ENCODE assay signal across 11 mouse cellular contexts in the genomic region with DNA sequence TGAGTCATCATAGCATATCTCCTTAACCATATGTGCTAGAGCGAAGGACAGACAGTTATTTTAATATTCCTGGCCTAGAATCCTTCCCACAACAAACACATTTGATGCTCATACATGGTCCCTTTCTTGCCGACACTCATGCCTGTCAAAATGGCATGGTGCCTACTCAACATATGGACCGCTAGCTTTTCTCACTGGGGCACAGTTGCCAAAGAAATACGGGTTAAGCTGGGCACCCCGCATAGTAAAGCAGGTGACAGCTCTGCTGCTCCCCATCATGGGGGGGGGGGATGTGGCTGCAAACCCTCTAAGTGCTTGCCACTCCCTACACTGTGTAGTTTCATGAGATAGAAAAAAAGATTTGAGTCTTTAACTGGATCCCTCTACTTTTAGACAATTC.
DNase-seq lines count a peak whose midpoint lies in the region; ATAC-seq and TF ChIP-seq lines count a peak whose summit lies in the region.
"Had no signal": no experiment of that assay in that cellular context is flagged by ENCODE, and none has a peak within 500 bp of the region (broad histone marks: within the 10 kb centered on the region; RNA-seq: fewer than 3 reads in every experiment).

No protein-coding gene starts in this region.

- H3K9me3 ChIP-seq in midbrain, postnatal 0 days (ENCODE audit: low read length) = no peaks in the 10 kb centered on the region
- no peaks in the 10 kb centered on the region for H3K9me3 ChIP-seq in midbrain, embryonic 13.5 days
- no peaks in the 10 kb centered on the region for H3K9me3 ChIP-seq in midbrain, embryonic 15.5 days
- H3K9me3 ChIP-seq in liver, embryonic 12.5 days (replicated peaks) = no peaks in the 10 kb centered on the region
- H3K9me3 ChIP-seq: embryonic facial prominence, embryonic 12.5 days; heart, embryonic 15.5 days had no signal

- no peak overlapping the region for H3K9ac ChIP-seq in midbrain, postnatal 0 days (replicated peaks; ENCODE audit: low read length, poor library complexity, severe bottlenecking)
- no peak overlapping the region for H3K9ac ChIP-seq in midbrain, embryonic 13.5 days (replicated peaks)
- H3K9ac ChIP-seq in midbrain, embryonic 15.5 days = no peak overlapping the region
- no peak overlapping the region for H3K9ac ChIP-seq in liver, embryonic 12.5 days
- H3K9ac ChIP-seq: embryonic facial prominence, embryonic 12.5 days; heart, embryonic 15.5 days had no signal

- H3K4me3 ChIP-seq in midbrain, postnatal 0 days (ENCODE audit: low read depth, low read length) = no peak overlapping the region
- no peak overlapping the region for H3K4me3 ChIP-seq in midbrain, embryonic 13.5 days (replicated peaks)
- H3K4me3 ChIP-seq in midbrain, embryonic 15.5 days = no peak overlapping the region
- H3K4me3 ChIP-seq in liver, embryonic 12.5 days = no peak overlapping the region
- H3K4me3 ChIP-seq: embryonic facial prominence, embryonic 12.5 days; heart, embryonic 15.5 days had no signal

- no peak for TF ChIP-seq CTCF in midbrain, postnatal 0 days (IDR thresholded peaks at IDR 0.05)

- H3K4me1 ChIP-seq in midbrain, postnatal 0 days (ENCODE audit: insufficient read depth, low read length) = no peaks in the 10 kb centered on the region
- H3K4me1 ChIP-seq in midbrain, embryonic 13.5 days (replicated peaks) = no peaks in the 10 kb centered on the region
- no peaks in the 10 kb centered on the region for H3K4me1 ChIP-seq in midbrain, embryonic 15.5 days
- H3K4me1 ChIP-seq in liver, embryonic 12.5 days = no peaks in the 10 kb centered on the region
- H3K4me1 ChIP-seq: embryonic facial prominence, embryonic 12.5 days; heart, embryonic 15.5 days had no signal

- no peak overlapping the region for H3K4me2 ChIP-seq in midbrain, postnatal 0 days (ENCODE audit: low read depth, low read length, poor library complexity, severe bottlenecking)
- H3K4me2 ChIP-seq in midbrain, embryonic 13.5 days (replicated peaks) = no peak overlapping the region
- H3K4me2 ChIP-seq in midbrain, embryonic 15.5 days = no peak overlapping the region
- H3K4me2 ChIP-seq in liver, embryonic 12.5 days = no peak overlapping the region
- H3K4me2 ChIP-seq: embryonic facial prominence, embryonic 12.5 days; heart, embryonic 15.5 days had no signal

- 88% methylated on average over 5 of the region's 5 CpGs for WGBS in midbrain, postnatal 0 days
- WGBS in midbrain, embryonic 13.5 days = 93% methylated on average over 5 of the region's 5 CpGs
- WGBS in midbrain, embryonic 15.5 days = 89% methylated on average over 5 of the region's 5 CpGs
- WGBS in liver, embryonic 12.5 days (ENCODE audit: insufficient replicate concordance) = 66% methylated on average over 5 of the region's 5 CpGs

- no peak for ATAC-seq in midbrain, postnatal 0 days (ENCODE audit: low FRiP score)
- no peak for ATAC-seq in midbrain, embryonic 13.5 days
- no peak for ATAC-seq in midbrain, embryonic 15.5 days (replicated peaks)
- no peak for ATAC-seq in liver, embryonic 12.5 days
- ATAC-seq: intestine, postnatal 0 days had no signal

- H3K27ac ChIP-seq in midbrain, postnatal 0 days (ENCODE audit: low read depth, low read length) = no peak overlapping the region
- H3K27ac ChIP-seq in midbrain, embryonic 13.5 days = no peak overlapping the region
- no peak overlapping the region for H3K27ac ChIP-seq in midbrain, embryonic 15.5 days
- no peak overlapping the region for H3K27ac ChIP-seq in liver, embryonic 12.5 days
- H3K27ac ChIP-seq: embryonic facial prominence, embryonic 12.5 days; heart, embryonic 15.5 days had no signal

- intact Hi-C loops in left cerebral cortex, postnatal 25 days (cut with DNase I) = no loop called here

- H3K36me3 ChIP-seq in midbrain, postnatal 0 days (ENCODE audit: insufficient read depth, low read length) = no peaks in the 10 kb centered on the region
- H3K36me3 ChIP-seq in midbrain, embryonic 13.5 days = no peaks in the 10 kb centered on the region
- H3K36me3 ChIP-seq in midbrain, embryonic 15.5 days (replicated peaks) = no peaks in the 10 kb centered on the region
- H3K36me3 ChIP-seq in liver, embryonic 12.5 days = no peaks in the 10 kb centered on the region
- H3K36me3 ChIP-seq: embryonic facial prominence, embryonic 12.5 days; heart, embryonic 15.5 days had no signal

- DNase-seq in midbrain, postnatal 0 days (ENCODE audit: low spot score) = peak; percentile 72
- DNase-seq in cerebellum, postnatal 36 days = peak; percentile 86 to 92
- peak; percentile 26 to 82 for DNase-seq in left cerebral cortex, postnatal 25 days (ENCODE audit: low spot score in 2 of 2)
- DNase-seq in urinary bladder, adult 18-20 months (ENCODE audit: low spot score in 2 of 2) = no peak
- DNase-seq: thymus, postnatal 14 days had no signal

- H3K27me3 ChIP-seq in midbrain, postnatal 0 days (ENCODE audit: insufficient read depth, low read length) = no peaks in the 10 kb centered on the region
- no peaks in the 10 kb centered on the region for H3K27me3 ChIP-seq in midbrain, embryonic 13.5 days
- no peaks in the 10 kb centered on the region for H3K27me3 ChIP-seq in midbrain, embryonic 15.5 days (replicated peaks)
- H3K27me3 ChIP-seq in liver, embryonic 12.5 days (replicated peaks) = no peaks in the 10 kb centered on the region
- H3K27me3 ChIP-seq: embryonic facial prominence, embryonic 12.5 days; heart, embryonic 15.5 days had no signal

Comparison
In these comparisons a context has a peak if more than half of its experiments do, and no peak if none do; other contexts are left out.
1. DNase-seq: peak in midbrain, postnatal 0 days (single experiment), cerebellum, postnatal 36 days (2 of 2) and left cerebral cortex, postnatal 25 days (2 of 2); none in urinary bladder, adult 18-20 months (0 of 2).